Comparison of ENCODE assay signal across 20 mouse cellular contexts in the genomic region with DNA sequence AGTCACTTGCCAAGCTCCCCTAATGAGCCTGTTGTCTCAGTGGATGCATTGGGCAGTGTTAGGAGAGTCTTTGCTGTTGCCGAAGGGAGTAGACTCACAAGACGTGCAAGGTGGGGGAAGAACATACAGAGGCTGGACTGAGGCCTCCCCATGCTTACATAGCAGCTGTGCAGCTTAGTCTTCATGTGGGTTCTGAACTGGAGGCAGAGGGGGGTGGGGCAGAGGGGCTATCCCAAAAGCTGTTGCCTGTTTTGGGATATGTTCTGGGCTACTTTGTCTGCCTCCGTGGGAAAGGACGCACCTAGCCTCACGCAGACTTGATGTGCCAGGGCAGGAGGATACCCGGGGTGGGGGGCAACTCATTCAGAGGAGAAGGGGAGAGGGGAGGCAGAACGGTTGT.
A peak's percentile ranks its signal among the peaks of the same experiment; 100 is the strongest.
DNase-seq lines count a peak whose midpoint lies in the region; TF ChIP-seq lines count a peak whose summit lies in the region.
"Had no signal": no experiment of that assay in that cellular context is flagged by ENCODE, and none has a peak within 500 bp of the region (broad histone marks: within the 10 kb centered on the region; RNA-seq: fewer than 3 reads in every experiment).

No protein-coding gene starts in this region.

- H3K4me1 ChIP-seq in heart, embryonic 10.5 days, result peaks cover 63% of the 10 kb centered on the region
- H3K4me1 ChIP-seq in lung, adult 2 months (ENCODE audit: control insufficient read depth, insufficient read depth, low read length), result no peaks in the 10 kb centered on the region
- H3K4me1 ChIP-seq: forebrain, embryonic 10.5 days; forebrain, embryonic 13.5 days had no signal

- H3K27me3 ChIP-seq in heart, embryonic 10.5 days (ENCODE audit: insufficient read depth, poor library complexity, severe bottlenecking), result no peaks in the 10 kb centered on the region
- H3K27me3 ChIP-seq: forebrain, embryonic 13.5 days; hindbrain, embryonic 13.5 days had no signal

- DNase-seq in heart, embryonic 10.5 days (ENCODE audit: low spot score), result no peak
- DNase-seq in heart, postnatal 14 days, result no peak
- DNase-seq in thymus, postnatal 0 days (ENCODE audit: low spot score), result peak; percentile 30
- DNase-seq in thymus, adult 18-20 months, result no peak
- DNase-seq in naive thymus-derived CD4-positive, alpha-beta T cell, adult 2 months (ENCODE audit: low read depth), result peak; percentile 32
- DNase-seq in lung, adult 2 months, result no peak
- DNase-seq: adrenal gland, adult 8-10 months; adrenal gland, postnatal 36 days; B cell, adult 2 months; cerebellum, adult 18-20 months; cerebellum, adult 9-10 months; cerebellum, postnatal 14 days; gastrocnemius, postnatal 10 days; gastrocnemius, postnatal 36 days; heart, adult 2 months; heart, postnatal 36 days had no signal

- 69% methylated on average over 7 of the region's 7 CpGs for WGBS in heart, embryonic 10.5 days
- 87% methylated on average over 7 of the region's 7 CpGs for WGBS in lung, adult 2 months

- peak overlapping the region; percentile 77 for H3K27ac ChIP-seq in heart, embryonic 10.5 days
- H3K27ac ChIP-seq: forebrain, embryonic 10.5 days; forebrain, embryonic 13.5 days; heart, adult 2 months; hindbrain, embryonic 10.5 days; hindbrain, embryonic 13.5 days had no signal

- TF ChIP-seq POLR2A in lung, adult 2 months (IDR thresholded peaks at IDR 0.05; ENCODE audit: borderline replicate concordance, extremely low read depth, low read depth, low read length), result no peak

- no peak for TF ChIP-seq CTCF in lung, adult 2 months (IDR thresholded peaks at IDR 0.05; ENCODE audit: insufficient read depth, low read length)

- intact Hi-C loops in heart, postnatal 14 days (cut with DNase I), result no loop called here

- H3K4me3 ChIP-seq in heart, embryonic 10.5 days, result no peak overlapping the region
- H3K4me3 ChIP-seq in lung, adult 2 months (replicated peaks; ENCODE audit: extremely low read depth, low read depth, low read length), result no peak overlapping the region
- H3K4me3 ChIP-seq: forebrain, embryonic 10.5 days; forebrain, embryonic 13.5 days; heart, adult 2 months; hindbrain, embryonic 10.5 days; hindbrain, embryonic 13.5 days had no signal

- H3K36me3 ChIP-seq in heart, embryonic 10.5 days, result no peaks in the 10 kb centered on the region
- H3K36me3 ChIP-seq: forebrain, embryonic 10.5 days; hindbrain, embryonic 10.5 days; hindbrain, embryonic 13.5 days had no signal

- no peaks in the 10 kb centered on the region for H3K9me3 ChIP-seq in heart, embryonic 10.5 days
- H3K9me3 ChIP-seq: forebrain, embryonic 10.5 days; forebrain, embryonic 13.5 days; hindbrain, embryonic 10.5 days; hindbrain, embryonic 13.5 days had no signal

Comparison
In these comparisons a context has a peak if more than half of its experiments do, and no peak if none do; other contexts are left out.
1. DNase-seq: peak in thymus, postnatal 0 days (single experiment) and naive thymus-derived CD4-positive, alpha-beta T cell, adult 2 months (single experiment); none in heart, embryonic 10.5 days (single experiment), heart, postnatal 14 days (0 of 2), thymus, adult 18-20 months (0 of 2) and lung, adult 2 months (single experiment).